Mouse (Mus musculus) cerebral cortex, adult 2 months (tissue): ENCODE data around the gene Trp53i13.

Experiments
- WGBS: fragments of 180-500 bp; shearing (Covaris S2); methylation state at CpG from one replicate; pipeline ENCODE4 v1.1.7; 2018; 5-methylcytosine and 5-hydroxymethylcytosine counted together

Gene Trp53i13

DNA sequence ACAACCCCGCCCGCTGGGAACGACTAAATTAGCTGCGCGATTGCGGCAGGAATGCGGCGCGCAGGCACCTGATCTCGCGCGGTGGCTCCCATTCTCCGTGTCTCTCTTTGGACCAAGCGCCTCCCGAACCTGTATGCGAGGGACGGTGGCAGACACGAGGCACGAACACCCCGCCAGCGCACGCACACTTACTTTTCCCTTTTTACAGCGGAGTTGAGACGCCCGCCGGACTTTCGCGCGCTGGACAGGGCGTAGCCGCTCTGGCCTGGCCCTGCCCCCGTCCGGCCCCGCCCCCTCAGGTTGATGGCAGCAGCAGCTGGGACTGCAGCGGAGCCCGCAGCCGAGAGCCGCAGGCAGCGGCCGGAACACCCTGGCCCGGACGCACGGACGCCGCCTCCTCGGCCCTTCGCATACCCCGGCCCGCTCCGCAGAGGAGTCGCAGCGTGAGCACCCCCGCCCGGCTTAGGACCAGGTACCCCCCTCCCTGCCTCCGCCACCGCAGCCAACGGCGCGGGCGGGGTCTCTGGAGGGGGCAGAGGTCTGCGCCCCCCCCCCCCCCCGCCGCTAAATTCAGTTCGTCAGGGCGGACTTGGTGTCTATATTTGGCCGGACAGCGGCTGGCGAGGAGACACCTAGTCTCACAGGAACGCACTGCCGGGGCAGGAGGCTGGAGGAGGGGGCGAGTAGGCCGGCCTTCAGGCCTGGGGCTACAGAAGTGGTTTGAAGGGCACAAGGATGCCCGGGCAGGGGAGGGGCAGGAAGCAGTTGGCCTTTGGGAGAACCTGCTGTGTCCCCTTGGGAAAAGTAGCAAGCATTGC lies 53.3 kb downstream of the Trp53i13 start, which contains the start of gene Coro6:
TSS of gene Coro6 (plus strand) at position 129 of the 818 bp plus-strand sequence.
- 2% methylated on average over 73 of the region's 73 CpGs for WGBS

DNA sequence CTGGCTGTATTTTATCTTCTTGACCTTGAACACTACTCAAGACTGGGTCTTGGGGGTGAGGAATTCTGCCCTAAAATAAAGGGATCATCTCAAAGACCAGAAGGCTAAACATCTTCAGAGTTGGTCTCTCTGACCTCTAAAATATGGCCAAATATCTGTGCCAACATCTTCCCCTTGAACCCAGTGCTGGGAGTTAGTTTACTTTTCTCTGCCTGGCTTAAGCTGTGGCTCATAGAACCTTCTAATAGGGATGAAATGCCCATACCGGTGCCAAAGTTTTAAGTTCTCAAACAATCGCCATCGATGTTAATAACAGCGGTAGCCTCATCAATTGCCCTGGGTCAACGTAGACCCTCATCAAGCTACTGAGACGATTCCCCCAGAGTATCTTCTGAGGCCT lies 53.9 kb downstream of the Trp53i13 start:
- 4% methylated on average over 6 of the region's 6 CpGs for WGBS
